Mouse (Mus musculus) WW6 (cell line): ENCODE results near the gene Rwdd1.
"Not testable (repeated sequence)": the region's sequence is repeated elsewhere in the genome, so short reads cannot be mapped to it uniquely, and the experiment has no call there.

Source experiments
- DNase-seq: peaks from one replicate; pipeline ENCODE4 v3.0.0-alpha.2; 2013; ENCODE audit warnings: low read depth, low spot score

Rwdd1 gene

GRCm38 (mm10) chr10:34019302-34020075 lies at the start of gene Rwdd1:
Rwdd1 (minus strand) TSS chr10:34019624.
- DNase-seq, result peak; percentile 76

- DNase-seq, result peak; percentile 1
Measured at GRCm38 (mm10) chr10:34066591-34066990, 47.2 kb upstream of the Rwdd1 start.

GRCm38 (mm10) chr10:34053987-34054386 lies 34.6 kb upstream of the Rwdd1 start:
- DNase-seq, result no peak

GRCm38 (mm10) chr10:34044210-34044609 lies 24.8 kb upstream of the Rwdd1 start, which contains the start of gene Calhm4:
Calhm4 (minus strand) TSS chr10:34044310.
- DNase-seq, result no peak

- no peak for DNase-seq
Measured at GRCm38 (mm10) chr10:34037401-34037800, 18.0 kb upstream of the Rwdd1 start, which contains the start of gene Trappc3l. Trappc3l (plus strand) TSS chr10:34037597.

GRCm38 (mm10) chr10:34036587-34036986 lies 17.2 kb upstream of the Rwdd1 start:
- no peak for DNase-seq

GRCm38 (mm10) chr10:34033630-34034305 lies 14.3 kb upstream of the Rwdd1 start:
- DNase-seq, result peak; percentile 65

- DNase-seq, result no peak
Measured at GRCm38 (mm10) chr10:34030322-34030721, 10.9 kb upstream of the Rwdd1 start.

GRCm38 (mm10) chr10:34018746-34019301 lies 600 bp downstream of the Rwdd1 start:
- peak; percentile 18 for DNase-seq

GRCm38 (mm10) chr10:34013241-34013640 lies 6.2 kb downstream of the Rwdd1 start:
- no peak for DNase-seq

- DNase-seq, result no peak
Measured at GRCm38 (mm10) chr10:34012581-34012980, 6.8 kb downstream of the Rwdd1 start.

- no peak for DNase-seq
Measured at GRCm38 (mm10) chr10:33998397-33998796, 21.0 kb downstream of the Rwdd1 start.

- DNase-seq, result not testable (repeated sequence)
Measured at GRCm38 (mm10) chr10:33996686-33997085, 22.7 kb downstream of the Rwdd1 start.

- DNase-seq, result peak; percentile 59
Measured at GRCm38 (mm10) chr10:33986771-33987170, 32.7 kb downstream of the Rwdd1 start.

GRCm38 (mm10) chr10:33974781-33975494 lies 44.5 kb downstream of the Rwdd1 start:
- DNase-seq, result no peak

- no peak for DNase-seq
Measured at GRCm38 (mm10) chr10:33952509-33952908, 66.9 kb downstream of the Rwdd1 start.

GRCm38 (mm10) chr10:33950803-33951583 lies 68.4 kb downstream of the Rwdd1 start, which contains the start of gene Zup1:
Zup1 (minus strand) TSS chr10:33951269.
- DNase-seq, result peak; percentile 60
